Mouse (Mus musculus): ENCODE data around the gene Rbfox3.

GRCm38 (mm10) chr11:118443201-118443970 is 468.0 kb downstream of the Rbfox3 start:
- TF ChIP-seq POLR2A (IDR thresholded peaks at IDR 0.05; ENCODE audit: low read depth, low read length) (no peak), CTCF (IDR thresholded peaks at IDR 0.05; ENCODE audit: extremely low read depth, insufficient read depth, insufficient read length, insufficient replicate concordance) (peak; percentile 88)
